Mouse (Mus musculus) brown adipose tissue, adult 24 weeks (tissue): Measurements from ENCODE around the gene Gstm4. TPM values are rescaled to one million over a fixed set of nuclear protein-coding genes. Genes with fewer than 3 reads are reported as not detected.

Experiments
- H3K27ac ChIP-seq: fragments of 200-500 bp; replicated peaks from 2 replicates; pipeline ENCODE4 v1.5.1; 2012; ENCODE audit warnings: low read depth, mild to moderate bottlenecking, low read length
- H3K4me1 ChIP-seq: fragments of 200-500 bp; 2 replicates; pipeline ENCODE4 v1.6.1; 2012; ENCODE audit warnings: low read length, mixed read lengths; ENCODE audit not compliant: control insufficient read depth, insufficient read depth, insufficient read length
- H3K4me3 ChIP-seq: fragments of 200-500 bp; 2 replicates; pipeline ENCODE4 v1.5.1; 2012; ENCODE audit warnings: low read depth, mild to moderate bottlenecking, low read length, moderate library complexity; ENCODE audit not compliant: insufficient read depth
- polyA plus RNA-seq: library from polyadenylated mRNA; stranded (reverse); fragments of >200 nt; gene quantifications from 2 replicates; pipeline ENCODE4 v1.2.4, GENCODE M21; 2012; ENCODE audit not compliant: missing spikeins, insufficient read depth, insufficient read length

The Gstm4 gene
- polyA plus RNA-seq, 1 experiment = 30.2 TPM

DNA sequence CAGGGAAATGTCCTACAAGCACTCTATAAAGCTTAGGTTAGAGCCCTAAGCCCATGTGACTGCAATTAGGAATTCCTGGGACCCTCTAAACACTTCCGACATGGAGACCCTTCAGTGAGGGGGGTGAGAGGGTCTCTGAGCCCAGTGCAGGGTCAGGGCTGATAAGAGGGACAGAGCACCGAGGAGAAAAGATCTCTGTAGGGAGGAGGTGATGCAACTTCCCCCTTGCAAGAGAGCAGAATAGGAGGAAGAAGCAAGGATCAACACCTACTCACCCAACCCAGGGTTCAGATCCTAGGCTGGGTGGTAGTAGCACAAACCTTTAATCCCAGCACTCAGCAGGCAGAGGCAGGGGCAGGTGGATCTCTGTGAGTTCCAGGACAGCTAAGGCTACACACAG lies 38.5 kb upstream of the Gstm4 start:
- H3K4me3 ChIP-seq = no peak overlapping the region
- no peaks in the 10 kb centered on the region; the same call in 1 of the 2 replicates for H3K4me1 ChIP-seq
- H3K27ac ChIP-seq = no peak overlapping the region

DNA sequence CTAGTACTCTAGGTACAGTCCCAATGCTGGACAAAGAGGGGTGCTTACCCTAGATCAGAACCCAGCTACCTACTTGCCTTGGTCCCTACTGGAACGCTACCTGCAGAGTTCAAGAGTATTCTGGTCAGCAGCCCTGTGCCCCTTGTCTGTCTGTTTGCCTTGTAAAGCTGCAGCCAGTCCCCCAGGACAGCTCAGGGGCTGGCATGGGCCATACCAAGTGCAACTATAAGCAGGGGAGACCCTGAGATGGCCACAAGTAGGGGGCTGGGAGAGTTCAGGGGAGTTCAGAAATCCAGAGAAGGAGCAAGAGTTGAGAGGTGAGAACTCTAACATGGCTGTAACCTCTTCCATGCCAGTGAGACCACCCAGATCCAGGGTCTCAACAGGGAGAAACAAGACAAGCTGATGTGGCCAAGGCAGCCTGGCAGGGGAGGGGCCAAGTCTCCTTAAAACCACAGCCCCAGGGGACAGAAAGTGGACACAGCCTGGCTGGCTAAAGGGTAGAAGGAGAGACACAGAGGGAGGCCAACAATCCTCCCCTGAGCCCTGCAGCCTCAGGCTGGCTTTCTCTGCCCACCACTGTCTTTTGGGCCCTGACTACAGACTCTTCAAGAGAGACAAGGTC lies 37.7 kb upstream of the Gstm4 start:
- Histone ChIP-seq H3K27ac (peak overlapping the region; percentile 84), H3K4me1 (no peaks in the 10 kb centered on the region; the same call in 1 of the 2 replicates), H3K4me3 (peak overlapping the region; percentile 51)

DNA sequence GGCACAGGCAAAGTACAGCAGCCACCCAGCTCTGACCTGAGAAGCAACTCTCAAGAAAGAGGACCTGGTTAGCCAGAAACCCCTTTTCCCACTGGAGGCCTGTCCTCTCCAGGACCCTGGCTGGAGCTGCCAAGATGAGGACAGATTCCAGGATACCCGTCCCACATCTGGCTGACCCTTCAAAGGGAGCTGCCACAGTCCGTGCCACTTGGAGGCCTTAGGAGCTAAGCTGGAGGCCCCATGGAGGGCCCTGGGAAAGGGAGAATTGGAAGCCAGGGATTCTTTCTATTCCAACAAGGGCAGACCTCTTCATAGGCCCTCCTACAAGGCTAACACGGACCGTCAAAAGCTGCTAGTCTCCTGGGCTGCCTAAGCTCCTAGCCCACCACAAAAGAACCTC lies 37.0 kb upstream of the Gstm4 start:
- Histone ChIP-seq H3K4me3 (peak overlapping the region; percentile 51), H3K4me1 (no peaks in the 10 kb centered on the region; the same call in 1 of the 2 replicates), H3K27ac (no peak overlapping the region)

DNA sequence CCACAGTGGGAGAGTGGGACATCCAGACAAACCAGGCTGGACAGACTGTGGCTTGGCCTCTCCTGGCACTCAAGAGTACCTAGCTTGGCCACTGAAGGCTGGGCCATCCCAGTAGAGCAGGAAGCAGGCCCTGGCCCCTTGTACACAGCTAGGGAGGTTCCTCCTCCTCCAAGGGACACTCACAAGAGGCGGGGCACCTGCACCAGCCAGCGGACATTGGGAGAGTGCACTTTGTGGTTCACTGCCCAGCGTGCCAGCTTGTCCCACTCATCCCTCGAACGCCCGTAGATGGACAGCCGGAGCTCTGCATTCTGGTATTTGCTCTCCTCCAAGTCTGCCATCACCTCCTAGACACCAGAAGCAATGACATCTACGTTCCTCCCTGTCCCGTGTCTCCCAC lies 32.1 kb upstream of the Gstm4 start:
- no peaks in the 10 kb centered on the region; the same call in 1 of the 2 replicates for H3K4me1 ChIP-seq
- H3K27ac ChIP-seq = no peak overlapping the region
- no peak overlapping the region for H3K4me3 ChIP-seq

DNA sequence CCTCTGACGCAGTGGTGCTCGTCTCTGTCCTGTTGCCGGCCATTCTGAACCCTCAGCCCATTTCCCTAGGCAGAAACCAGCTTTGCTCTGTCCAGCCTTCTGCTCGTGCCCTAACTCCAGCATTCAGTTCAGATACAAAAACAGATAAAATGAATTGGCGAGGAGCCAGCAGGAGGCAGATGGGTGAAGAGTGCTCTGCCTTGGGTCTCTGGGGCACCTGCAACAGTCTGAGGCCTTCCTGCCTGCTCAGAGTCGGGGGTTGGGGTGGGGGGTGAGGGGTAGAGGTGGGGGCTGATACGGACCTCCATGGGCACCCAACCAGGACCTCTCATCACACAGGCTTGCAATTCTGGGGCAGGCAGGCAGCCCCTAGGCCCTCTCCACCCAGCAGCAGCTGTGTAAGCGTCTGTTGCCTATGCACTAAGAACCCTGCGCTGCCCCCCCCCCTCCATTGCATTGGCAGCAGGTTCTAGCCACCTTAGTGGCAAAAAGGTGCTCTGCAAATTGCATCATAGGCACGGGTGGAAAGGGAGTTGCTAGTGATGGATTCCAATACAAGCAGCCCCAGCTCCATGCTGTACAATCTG lies 28.4 kb upstream of the Gstm4 start:
- no peak overlapping the region for H3K27ac ChIP-seq

DNA sequence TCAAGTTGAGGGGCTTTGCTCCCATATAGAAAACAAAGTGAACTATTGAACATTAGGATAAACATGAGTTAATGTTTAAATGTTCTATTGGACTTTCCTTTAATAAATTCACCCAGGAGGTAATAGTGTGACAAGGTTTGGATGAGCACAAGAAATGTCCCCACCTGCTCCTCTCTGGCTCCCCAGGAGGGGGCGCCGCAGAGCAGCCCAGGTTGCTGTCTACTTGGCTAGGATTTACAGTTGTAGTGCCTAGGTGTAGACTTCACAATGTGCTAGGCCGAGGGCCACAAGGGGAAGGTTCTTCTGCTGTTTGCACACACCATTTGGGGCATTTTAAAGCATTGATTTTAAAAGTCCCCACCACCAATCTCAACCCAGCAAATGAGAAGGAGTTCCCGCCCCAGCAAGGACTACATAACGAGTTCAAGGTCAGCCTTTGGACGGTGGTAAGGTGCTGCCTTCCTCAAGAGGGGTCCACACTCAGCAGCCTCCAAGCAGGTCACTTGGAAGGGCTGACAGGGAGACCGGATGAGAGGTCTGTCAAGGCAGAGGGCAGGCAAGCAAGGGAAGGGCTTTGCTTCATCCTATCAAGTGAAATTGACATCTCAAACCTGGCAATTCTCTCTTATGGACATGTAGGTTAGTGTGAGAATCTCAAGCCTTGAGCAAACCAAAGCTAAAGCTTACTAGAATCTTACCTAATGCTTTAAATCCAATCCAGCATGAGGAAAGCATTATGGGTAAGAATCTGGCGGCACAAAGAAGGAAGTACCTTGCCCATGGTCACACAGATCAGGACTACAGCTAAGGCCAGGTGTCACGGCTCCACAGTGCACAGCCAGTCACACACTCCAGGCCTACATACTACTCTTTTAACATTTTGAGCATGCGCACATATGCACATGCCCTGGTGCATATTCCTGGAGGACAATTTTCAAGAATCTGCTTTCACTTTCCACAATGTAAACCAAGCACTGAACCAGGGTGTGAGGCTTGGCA lies 25.9 kb upstream of the Gstm4 start:
- Histone ChIP-seq H3K27ac (no peak overlapping the region), H3K4me3 (no peak overlapping the region), H3K4me1 (no peaks in the 10 kb centered on the region)

More for the DNA sequence above, 28.4 kb upstream of the Gstm4 start:
- H3K4me3 ChIP-seq = no peak overlapping the region
- H3K4me1 ChIP-seq = no peaks in the 10 kb centered on the region

DNA sequence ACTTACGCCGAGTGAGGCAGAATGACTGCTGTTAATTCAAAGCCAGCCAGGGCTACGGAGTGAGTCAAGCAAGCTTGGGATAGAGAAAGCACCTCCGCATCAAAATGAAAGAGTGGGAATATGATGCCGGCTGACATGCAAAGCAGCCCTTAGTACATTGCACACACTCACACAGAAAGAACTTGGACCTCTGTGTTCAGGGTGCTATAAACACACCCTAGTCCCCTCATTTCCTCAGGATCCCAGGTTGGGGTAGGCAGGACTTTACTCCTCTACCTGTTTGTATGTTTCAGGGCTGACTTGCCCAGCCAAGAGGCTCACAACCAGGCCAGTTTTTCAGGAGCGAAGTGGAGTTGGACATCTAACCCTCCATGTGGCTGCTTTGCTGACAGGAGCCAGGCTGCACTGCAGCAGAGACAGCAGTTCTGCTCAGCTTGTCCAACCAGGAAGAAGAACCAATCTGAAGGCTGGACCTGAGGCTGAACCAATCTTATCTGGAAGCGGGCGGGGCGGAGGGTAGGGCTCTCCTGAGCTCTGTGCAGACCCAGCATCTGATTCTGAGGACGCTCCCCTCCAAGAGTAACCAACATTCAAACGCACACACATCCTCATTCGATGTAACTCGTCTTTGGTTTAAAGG lies 24.7 kb upstream of the Gstm4 start:
- H3K27ac ChIP-seq = no peak overlapping the region
- no peaks in the 10 kb centered on the region for H3K4me1 ChIP-seq
- no peak overlapping the region for H3K4me3 ChIP-seq

DNA sequence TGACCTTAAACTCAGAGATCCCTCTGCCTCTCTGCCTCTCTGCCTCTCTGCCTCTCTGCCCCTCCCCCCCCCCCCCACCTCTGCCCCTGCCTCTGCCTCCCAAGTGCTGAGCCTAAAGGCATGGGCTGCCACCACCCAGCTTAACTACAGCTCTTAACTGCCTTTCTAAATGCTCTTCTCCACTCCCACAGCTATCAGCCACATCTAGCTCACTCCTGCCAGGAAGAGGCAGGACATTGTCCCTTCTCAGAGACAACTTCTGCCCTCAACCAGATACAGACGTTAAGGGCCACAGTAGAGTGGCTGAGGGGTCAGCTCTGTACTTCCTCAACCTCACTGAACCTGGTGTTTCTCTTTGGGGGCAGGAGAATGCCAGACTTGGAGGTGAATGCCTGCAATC lies 24.1 kb upstream of the Gstm4 start:
- H3K4me3 ChIP-seq = no peak overlapping the region

DNA sequence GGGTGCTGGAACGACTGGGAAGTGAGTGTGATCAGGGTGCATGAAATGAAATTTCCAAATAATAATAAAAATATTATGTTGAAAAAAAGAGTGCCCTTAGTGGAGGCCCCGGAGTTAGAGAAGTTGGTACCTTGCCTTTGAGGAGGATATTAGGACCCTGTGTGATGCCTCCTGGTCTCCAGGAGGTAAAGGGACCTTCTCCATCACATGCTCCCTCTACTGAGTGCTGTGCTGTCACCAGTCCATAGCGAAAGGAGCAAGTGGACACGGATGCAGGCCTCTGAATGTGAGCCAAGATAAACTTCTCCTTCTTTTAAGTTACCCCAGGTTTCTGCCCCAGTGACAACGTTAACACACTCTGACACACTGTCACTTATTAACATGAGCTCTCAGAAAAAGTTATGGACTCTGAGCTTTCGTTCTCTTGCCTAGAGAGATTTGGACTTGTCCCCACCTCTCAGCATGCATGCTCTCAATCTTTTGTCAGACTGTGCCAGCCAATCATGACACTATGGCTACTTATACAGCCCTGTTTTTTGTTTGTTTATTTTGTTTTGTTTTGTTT lies 22.8 kb upstream of the Gstm4 start:
- no peak overlapping the region for H3K27ac ChIP-seq
- H3K4me3 ChIP-seq = no peak overlapping the region
- no peaks in the 10 kb centered on the region for H3K4me1 ChIP-seq

More for the DNA sequence above, 24.1 kb upstream of the Gstm4 start:
- no peak overlapping the region for H3K27ac ChIP-seq
- no peaks in the 10 kb centered on the region for H3K4me1 ChIP-seq

DNA sequence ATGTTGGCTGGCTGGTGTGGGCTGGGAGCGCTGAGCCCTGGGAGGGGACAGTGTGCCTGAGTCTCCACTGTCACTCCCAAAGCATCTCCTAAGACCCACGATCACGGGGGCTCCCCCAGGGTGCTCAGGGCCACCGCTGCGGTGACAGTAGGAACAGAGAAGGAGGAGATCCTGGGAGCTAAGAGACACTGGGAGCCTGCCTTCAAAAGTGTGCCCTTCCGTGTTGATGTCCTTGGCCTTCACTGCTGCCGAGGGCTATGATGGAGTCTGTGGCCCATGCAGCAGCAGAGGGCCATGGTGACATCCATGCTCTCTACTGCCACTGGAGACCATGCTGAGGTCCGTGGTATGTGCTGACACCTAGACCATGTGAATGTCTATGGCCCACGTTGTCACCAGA lies 20.9 kb upstream of the Gstm4 start:
- no peak overlapping the region for H3K4me3 ChIP-seq
- H3K4me1 ChIP-seq = no peaks in the 10 kb centered on the region

DNA sequence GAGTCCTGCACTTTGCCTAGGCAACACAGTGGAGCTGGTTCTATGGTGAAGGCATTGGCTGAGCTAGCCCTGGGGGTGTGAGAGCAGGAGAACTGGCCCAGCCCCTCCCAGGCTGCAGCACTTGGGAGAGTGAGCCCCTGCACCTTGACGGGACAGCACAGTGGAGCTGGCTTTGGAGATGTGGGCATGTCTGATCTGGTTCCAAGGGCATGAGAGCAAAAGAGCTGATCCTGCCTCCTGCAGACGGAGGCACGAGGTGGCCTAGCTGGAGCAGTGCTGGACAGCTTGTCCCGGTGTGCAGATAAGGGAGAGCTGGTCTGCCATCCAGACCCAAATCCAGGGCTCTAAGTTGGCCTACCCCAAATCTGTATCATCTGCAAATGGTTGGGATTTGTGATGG lies 20.0 kb upstream of the Gstm4 start:
- H3K4me3 ChIP-seq = no peak overlapping the region
- no peak overlapping the region for H3K27ac ChIP-seq
- no peaks in the 10 kb centered on the region for H3K4me1 ChIP-seq

More for the DNA sequence above, 20.9 kb upstream of the Gstm4 start:
- H3K27ac ChIP-seq = no peak overlapping the region

DNA sequence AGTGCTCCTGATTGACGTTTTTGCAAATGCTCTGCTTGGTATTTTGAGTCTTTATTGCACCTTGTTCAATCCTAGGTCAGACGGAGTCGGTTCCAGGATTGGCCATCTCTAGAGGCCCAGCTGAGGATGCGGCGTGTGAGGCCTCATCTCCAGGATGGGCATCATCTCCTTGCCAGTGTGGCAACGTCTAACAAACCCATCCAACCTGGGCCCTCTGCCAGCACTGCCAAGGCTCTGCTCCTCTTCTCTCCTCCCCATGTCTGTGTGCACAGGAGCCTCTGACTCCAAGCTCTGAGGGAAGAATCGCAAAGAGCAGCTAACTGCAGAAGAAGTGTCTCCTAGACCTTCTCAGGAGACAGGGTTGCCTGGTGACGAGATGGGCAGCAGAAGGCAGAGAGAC lies 18.0 kb upstream of the Gstm4 start:
- no peak overlapping the region for H3K27ac ChIP-seq
- no peak overlapping the region for H3K4me3 ChIP-seq
- no peaks in the 10 kb centered on the region for H3K4me1 ChIP-seq

DNA sequence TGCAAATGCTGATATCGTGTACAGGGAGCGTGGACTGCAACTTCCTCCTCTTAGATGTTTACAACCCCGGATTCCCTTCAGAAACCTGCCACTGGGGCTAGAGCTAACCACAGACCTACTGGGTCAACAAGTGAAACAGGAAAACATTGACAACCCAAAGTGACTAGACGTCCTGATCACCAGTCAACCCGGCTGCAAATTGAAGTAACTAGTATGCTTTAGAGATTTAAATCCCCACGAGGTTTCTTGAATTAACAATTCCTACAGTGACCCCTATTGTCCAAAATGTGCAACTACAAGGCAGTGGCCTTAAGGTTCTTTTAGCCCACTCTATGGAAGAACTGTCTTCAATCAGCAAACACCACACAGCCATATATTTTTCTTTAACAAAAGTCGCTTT lies 16.7 kb upstream of the Gstm4 start:
- Histone ChIP-seq H3K27ac (no peak overlapping the region), H3K4me1 (no peaks in the 10 kb centered on the region), H3K4me3 (peak overlapping the region; percentile 28; the same call in 1 of the 2 replicates)

DNA sequence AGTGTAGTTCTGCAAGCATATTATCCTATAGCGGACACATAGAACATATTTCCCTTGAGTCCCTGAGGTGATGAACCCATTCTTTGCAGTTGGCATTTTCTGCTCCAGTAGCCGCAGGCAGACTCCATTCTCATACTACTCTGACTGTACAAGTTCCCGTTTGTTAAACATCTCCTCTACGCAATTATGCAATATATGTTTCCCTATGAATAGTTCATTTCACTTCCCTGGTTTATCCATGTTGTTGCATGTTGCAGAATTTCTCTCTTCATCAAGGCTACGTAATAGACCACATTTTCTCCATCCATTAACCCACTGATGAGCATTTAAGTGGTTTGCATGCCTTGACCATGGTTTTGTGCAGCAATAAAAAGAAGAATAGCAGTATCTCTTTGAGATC lies 5.8 kb upstream of the Gstm4 start:
- Histone ChIP-seq H3K4me3 (no peak overlapping the region), H3K4me1 (no peaks in the 10 kb centered on the region), H3K27ac (no peak overlapping the region)

DNA sequence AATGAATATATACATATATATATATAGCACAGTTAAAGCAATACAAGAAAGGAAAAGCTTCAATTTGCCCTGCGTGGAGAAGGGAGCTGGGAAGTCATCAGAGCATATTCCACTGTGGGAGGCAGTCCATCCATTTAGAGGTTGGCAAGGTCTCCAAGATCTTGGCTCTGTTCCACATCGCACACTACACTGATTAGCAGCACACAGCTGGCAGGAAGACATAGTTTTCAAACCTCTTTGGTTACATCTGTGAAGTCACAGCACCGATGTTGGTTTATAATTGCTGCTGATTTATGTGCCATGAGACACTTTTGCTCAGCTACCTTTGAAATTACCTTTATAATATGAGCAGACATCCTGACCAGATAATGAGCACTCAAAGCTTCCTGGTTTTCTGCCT lies 3.6 kb upstream of the Gstm4 start:
- H3K27ac ChIP-seq = no peak overlapping the region
- H3K4me1 ChIP-seq = no peaks in the 10 kb centered on the region
- H3K4me3 ChIP-seq = no peak overlapping the region
